Mouse (Mus musculus) myocyte (in vitro differentiated cells): ENCODE measurements around the gene Prnd. TPM values are rescaled to one million over a fixed set of nuclear protein-coding genes. Genes with fewer than 3 reads are reported as not detected.

ENCODE experiments used
- H3K27me3 ChIP-seq: one replicate; pipeline ENCODE4 v1.6.1; 2011; ENCODE audit not compliant: control insufficient read depth, insufficient read depth, insufficient read length
- H3K36me3 ChIP-seq: one replicate; pipeline ENCODE4 v1.6.1; 2011; ENCODE audit not compliant: control insufficient read depth, insufficient read depth
- H3K4me2 ChIP-seq: one replicate; pipeline ENCODE4 v1.6.1; 2011; ENCODE audit warnings: low read depth, control low read depth
- H3K4me3 ChIP-seq: one replicate; pipeline ENCODE4 v1.5.1; 2011; ENCODE audit warnings: mild to moderate bottlenecking, control low read depth, moderate library complexity
- H3K79me2 ChIP-seq: one replicate; pipeline ENCODE4 v1.6.1; 2011; ENCODE audit not compliant: control insufficient read depth, insufficient read depth
- H3ac ChIP-seq: one replicate; pipeline ENCODE4 v1.6.1; 2011; ENCODE audit not compliant: control insufficient read depth, insufficient read length
- CEBPB ChIP-seq: IDR thresholded peaks from 2 replicates; pipeline ENCODE4 v1.6.1; 2011; ENCODE audit warnings: mild to moderate bottlenecking, moderate library complexity; ENCODE audit not compliant: poor library complexity, insufficient read depth, severe bottlenecking
- E2F4 ChIP-seq: IDR thresholded peaks from one replicate; pipeline ENCODE4 v1.6.1; 2011; ENCODE audit warnings: mild to moderate bottlenecking, control low read depth, moderate library complexity; ENCODE audit not compliant: insufficient read depth
- MAX ChIP-seq: IDR thresholded peaks from one replicate; pipeline ENCODE4 v1.6.1; 2011; ENCODE audit warnings: low read depth, mild to moderate bottlenecking, control low read depth
- MYOD1 ChIP-seq, 3 experiments: IDR thresholded peaks; one replicate each; pipeline ENCODE4 v1.6.1; 2011; ENCODE audit warnings: control low read depth in 2 of 3, low read depth in 2 of 3, mild to moderate bottlenecking in 2 of 3, moderate library complexity in 1 of 3; ENCODE audit not compliant: insufficient read length in 2 of 3, control insufficient read depth in 1 of 3
- MYOG ChIP-seq, 3 experiments: IDR thresholded peaks; one replicate each; pipeline ENCODE4 v1.6.1; 2011; ENCODE audit warnings: control low read depth in 2 of 3, low read depth in 2 of 3, mild to moderate bottlenecking in 2 of 3; ENCODE audit not compliant: insufficient read length in 2 of 3, control insufficient read depth in 1 of 3, insufficient read depth in 1 of 3
- POLR2A ChIP-seq: IDR thresholded peaks from one replicate; pipeline ENCODE4 v1.6.1; 2011; ENCODE audit warnings: low read depth, mild to moderate bottlenecking, control low read depth, moderate library complexity; ENCODE audit not compliant: insufficient read length
- POLR2AphosphoS2 ChIP-seq: IDR thresholded peaks from one replicate; pipeline ENCODE4 v1.6.1; 2011; ENCODE audit warnings: low read depth, control low read depth; ENCODE audit not compliant: insufficient read length
- REST ChIP-seq: IDR thresholded peaks from one replicate; pipeline ENCODE4 v1.6.1; 2011; ENCODE audit warnings: mild to moderate bottlenecking, control low read depth, moderate library complexity; ENCODE audit not compliant: insufficient read depth, insufficient read length
- SRF ChIP-seq: IDR thresholded peaks from one replicate; pipeline ENCODE4 v1.6.1; 2011; ENCODE audit warnings: low read depth; ENCODE audit not compliant: control insufficient read depth, insufficient read length
- TCF12 ChIP-seq: IDR thresholded peaks from one replicate; pipeline ENCODE4 v1.6.1; 2011; ENCODE audit warnings: mild to moderate bottlenecking, control low read depth; ENCODE audit not compliant: poor library complexity, insufficient read depth, severe bottlenecking
- TCF3 ChIP-seq: IDR thresholded peaks from one replicate; pipeline ENCODE4 v1.6.1; 2011; ENCODE audit warnings: low read depth, control low read depth; ENCODE audit not compliant: insufficient read length
- USF1 ChIP-seq: IDR thresholded peaks from one replicate; pipeline ENCODE4 v1.6.1; 2011; ENCODE audit warnings: low read depth, mild to moderate bottlenecking, control low read depth, moderate library complexity
- polyA plus RNA-seq: library from polyadenylated mRNA; unstranded; fragments of >200 nt; fragmentation: generic; extraction: Trizol; gene quantifications from one replicate; pipeline ENCODE4 v1.2.1, GENCODE M21; 2012; ENCODE audit warnings: missing spikeins

The Prnd gene
- polyA plus RNA-seq, 1 experiment, result not detected

- Histone ChIP-seq H3K4me2 (no peak overlapping the region), H3K79me2 (peaks cover 14% of the 10 kb centered on the region), H3ac (no peak overlapping the region), H3K36me3 (no peaks in the 10 kb centered on the region), H3K27me3 (no peaks in the 10 kb centered on the region), H3K4me3 (no peak overlapping the region)
- TF ChIP-seq TCF12 (peak; percentile 6), MYOD1 (IDR thresholded peaks at IDR 0.05; ENCODE audit: control insufficient read depth in 1 of 3, insufficient read length in 2 of 3, low read depth in 2 of 3) (peak in 2 of 3 experiments; percentile 32 to 47), REST (no peak), MYOG (IDR thresholded peaks at IDR 0.05; ENCODE audit: control insufficient read depth in 1 of 3, insufficient read depth in 1 of 3, insufficient read length in 2 of 3, low read depth in 2 of 3) (peak in 1 of 3 experiments; percentile 78)
These were observed 44.4 kb upstream of the Prnd start for GRCm38 (mm10) chr2:131906266-131906665.

DNA sequence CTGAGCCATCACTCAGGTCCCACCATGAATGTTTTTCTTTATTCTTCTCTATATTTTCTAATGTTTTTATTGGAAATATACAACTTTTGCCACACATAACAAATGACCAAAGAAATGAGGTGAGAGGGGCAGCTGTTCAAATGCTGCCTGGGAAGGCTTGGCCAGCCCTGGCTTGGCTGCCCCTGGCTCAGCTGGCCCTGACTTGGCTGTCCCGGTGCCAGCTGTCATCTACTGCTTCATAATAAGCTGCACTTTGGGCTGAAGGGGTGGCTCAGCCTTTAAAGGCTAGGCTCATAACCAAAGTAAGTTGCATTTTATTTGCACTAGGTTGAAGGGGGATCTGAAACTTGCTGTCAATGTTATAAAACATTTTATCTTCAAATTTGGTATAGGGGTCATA is 43.8 kb upstream of the Prnd start:
- Histone ChIP-seq H3K79me2 (peaks cover 20% of the 10 kb centered on the region), H3K27me3 (no peaks in the 10 kb centered on the region), H3ac (no peak overlapping the region), H3K4me3 (no peak overlapping the region), H3K4me2 (no peak overlapping the region), H3K36me3 (no peaks in the 10 kb centered on the region)
- peak; percentile 62 for TF ChIP-seq TCF3
- no peak for TF ChIP-seq E2F4
- TF ChIP-seq MYOD1 (IDR thresholded peaks at IDR 0.05; ENCODE audit: control insufficient read depth in 1 of 3, insufficient read length in 2 of 3, low read depth in 2 of 3), result peak in 2 of 3 experiments; percentile 74 to 90
- TF ChIP-seq POLR2A, result no peak
- no peak for TF ChIP-seq MAX
- peak; percentile 86 to 96 (median 87) for TF ChIP-seq MYOG (IDR thresholded peaks at IDR 0.05; ENCODE audit: control insufficient read depth in 1 of 3, insufficient read depth in 1 of 3, insufficient read length in 2 of 3, low read depth in 2 of 3)

GRCm38 (mm10) chr2:131907311-131907710 is 43.4 kb upstream of the Prnd start:
- Histone ChIP-seq H3K36me3 (no peaks in the 10 kb centered on the region), H3K4me2 (no peak overlapping the region), H3K27me3 (no peaks in the 10 kb centered on the region), H3K4me3 (no peak overlapping the region), H3ac (no peak overlapping the region), H3K79me2 (peaks cover 24% of the 10 kb centered on the region)
- TF ChIP-seq POLR2AphosphoS2 (no peak), TCF12 (no peak), MYOD1 (IDR thresholded peaks at IDR 0.05; ENCODE audit: control insufficient read depth in 1 of 3, insufficient read length in 2 of 3, low read depth in 2 of 3) (no peak), TCF3 (no peak), SRF (no peak), MYOG (IDR thresholded peaks at IDR 0.05; ENCODE audit: control insufficient read depth in 1 of 3, insufficient read depth in 1 of 3, insufficient read length in 2 of 3, low read depth in 2 of 3) (no peak), POLR2A (no peak), CEBPB (no peak), MAX (no peak), REST (no peak), USF1 (no peak), E2F4 (no peak)

GRCm38 (mm10) chr2:131908351-131908861 is 42.3 kb upstream of the Prnd start:
- Histone ChIP-seq H3K79me2 (peaks cover 33% of the 10 kb centered on the region), H3ac (no peak overlapping the region), H3K27me3 (no peaks in the 10 kb centered on the region), H3K36me3 (peaks cover 9% of the 10 kb centered on the region), H3K4me3 (no peak overlapping the region), H3K4me2 (no peak overlapping the region)
- TF ChIP-seq TCF3, result no peak
- no peak for TF ChIP-seq USF1
- TF ChIP-seq SRF, result no peak
- TF ChIP-seq REST, result no peak

DNA sequence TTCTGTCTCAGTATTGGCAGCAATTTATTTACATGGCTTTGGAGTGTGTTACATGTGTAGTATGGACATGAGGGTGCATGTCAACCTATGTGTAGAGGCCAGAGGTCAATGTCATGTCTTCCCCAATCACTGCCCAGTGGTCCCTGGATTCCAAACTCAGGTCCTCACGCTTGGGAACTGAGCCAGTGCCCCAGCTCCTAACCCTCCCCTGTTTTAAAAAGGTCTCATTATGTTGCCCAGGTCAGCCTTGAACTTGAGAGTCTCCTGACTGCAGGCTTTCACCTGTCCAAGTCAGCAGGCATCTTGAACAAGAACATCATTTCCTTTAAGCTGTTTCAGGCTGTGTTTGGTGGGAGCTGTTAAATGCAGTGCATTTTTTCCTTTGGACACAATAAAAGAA is 41.8 kb upstream of the Prnd start:
- Histone ChIP-seq H3K27me3 (no peaks in the 10 kb centered on the region), H3ac (no peak overlapping the region), H3K79me2 (peaks cover 38% of the 10 kb centered on the region), H3K4me3 (peak overlapping the region; percentile 59), H3K4me2 (peak overlapping the region; percentile 73), H3K36me3 (peaks cover 9% of the 10 kb centered on the region)
- TF ChIP-seq MYOD1 (IDR thresholded peaks at IDR 0.05; ENCODE audit: control insufficient read depth in 1 of 3, insufficient read length in 2 of 3, low read depth in 2 of 3) (no peak), TCF12 (no peak), SRF (no peak), E2F4 (no peak), TCF3 (no peak), MYOG (IDR thresholded peaks at IDR 0.05; ENCODE audit: control insufficient read depth in 1 of 3, insufficient read depth in 1 of 3, insufficient read length in 2 of 3, low read depth in 2 of 3) (no peak), USF1 (no peak), POLR2AphosphoS2 (no peak), CEBPB (no peak), REST (no peak), MAX (no peak), POLR2A (no peak)
